Mouse (Mus musculus) forebrain, embryonic 13.5 days (tissue): ENCODE measurements around the gene Arpp19. TPM values are rescaled to one million over a fixed set of nuclear protein-coding genes. Genes with fewer than 3 reads are reported as not detected.

ENCODE experiments used
- ATAC-seq: fragments of 200-750 bp; cut with Nextera tagmentation; 2 replicates; pipeline ENCODE4 v1.8.0; 2017
- H3K27ac ChIP-seq: fragments of 300-500 bp; sonication (generic); 2 replicates; pipeline ENCODE4 v1.5.1; 2015; ENCODE audit warnings: inconsistent platforms, mild to moderate bottlenecking, moderate library complexity
- H3K27me3 ChIP-seq: fragments of 300-500 bp; sonication (generic); 2 replicates; pipeline ENCODE4 v1.6.1; 2015; ENCODE audit warnings: mild to moderate bottlenecking, inconsistent platforms
- H3K36me3 ChIP-seq: fragments of 300-500 bp; sonication (generic); 2 replicates; pipeline ENCODE4 v1.6.1; 2015; ENCODE audit warnings: mild to moderate bottlenecking, inconsistent platforms; ENCODE audit not compliant: poor library complexity, severe bottlenecking
- H3K4me1 ChIP-seq: fragments of 300-500 bp; sonication (generic); 2 replicates; pipeline ENCODE4 v1.6.1; 2015; ENCODE audit warnings: inconsistent platforms
- H3K4me2 ChIP-seq: fragments of 300-500 bp; sonication (generic); 2 replicates; pipeline ENCODE4 v1.6.1; 2015; ENCODE audit warnings: inconsistent platforms, mild to moderate bottlenecking, moderate library complexity
- H3K4me3 ChIP-seq: fragments of 300-500 bp; sonication (generic); 2 replicates; pipeline ENCODE4 v1.5.1; 2015; ENCODE audit warnings: mild to moderate bottlenecking, inconsistent platforms
- H3K9ac ChIP-seq: fragments of 300-500 bp; sonication (generic); 2 replicates; pipeline ENCODE4 v1.6.1; 2015; ENCODE audit warnings: mild to moderate bottlenecking, inconsistent platforms
- H3K9me3 ChIP-seq: fragments of 300-500 bp; sonication (generic); replicated peaks from 2 replicates; pipeline ENCODE4 v1.6.1; 2016; ENCODE audit warnings: inconsistent platforms
- WGBS: fragments of 180-500 bp; shearing (Covaris S2); methylation state at CpG from one replicate; pipeline ENCODE4 v1.1.7; 2015; 5-methylcytosine and 5-hydroxymethylcytosine counted together
- polyA plus RNA-seq: library from polyadenylated mRNA; unstranded; fragments of >200 nt; fragmentation: Nextera tagmentation; extraction: Ambion mirVana; gene quantifications from 2 replicates; pipeline ENCODE4 v1.2.1, GENCODE M21; 2015

Arpp19 gene
- polyA plus RNA-seq, 1 experiment from 2014 or later: 301 TPM

DNA sequence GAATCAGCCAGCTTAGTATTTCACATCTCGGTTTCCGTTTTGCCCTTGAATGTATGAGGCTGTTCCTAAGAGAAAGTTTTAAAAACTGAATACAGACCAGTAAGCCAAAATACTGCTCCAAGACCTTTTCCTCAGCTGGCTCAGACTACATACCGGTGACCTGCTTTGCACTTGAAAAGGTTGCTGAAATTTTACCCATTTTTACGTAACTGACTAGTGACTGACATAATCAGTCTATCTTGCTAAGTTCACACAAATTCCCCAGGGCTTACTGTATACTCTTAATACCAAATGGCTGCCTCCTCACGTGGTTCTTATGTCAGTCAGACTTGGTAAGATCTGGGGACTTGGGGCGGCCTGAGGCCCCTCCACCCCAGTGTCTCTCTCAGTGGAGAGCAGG is 18.2 kb upstream of the Arpp19 start:
- no peaks in the 10 kb centered on the region for H3K4me1 ChIP-seq
- no peak overlapping the region for H3K4me2 ChIP-seq
- no peak overlapping the region for H3K9ac ChIP-seq
- H3K9me3 ChIP-seq: no peaks in the 10 kb centered on the region
- no peak overlapping the region for H3K4me3 ChIP-seq
- WGBS: 89% methylated on average over 6 of the region's 6 CpGs
- no peak overlapping the region for H3K27ac ChIP-seq
- peaks cover 60% of the 10 kb centered on the region for H3K36me3 ChIP-seq
- ATAC-seq: no peak
- no peaks in the 10 kb centered on the region for H3K27me3 ChIP-seq

DNA sequence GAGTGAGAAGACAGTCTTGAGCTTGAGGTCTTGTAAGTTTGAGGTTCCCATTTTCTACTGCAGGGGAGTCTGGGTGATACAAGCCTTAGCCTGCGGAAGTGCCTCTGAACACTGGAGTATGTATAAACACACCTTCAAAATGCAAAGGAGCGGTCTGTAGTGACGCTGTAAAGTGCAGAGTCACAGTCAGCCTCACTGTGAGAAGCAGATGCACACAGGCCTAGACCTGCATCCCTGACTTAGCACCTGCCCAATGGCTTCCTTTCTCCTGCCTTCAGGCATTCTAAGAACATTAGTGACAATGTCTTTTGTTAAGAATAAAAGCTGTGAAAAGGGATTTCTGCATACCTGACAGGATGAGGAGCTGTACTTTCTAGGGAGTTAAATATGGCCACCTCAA is 17.8 kb upstream of the Arpp19 start:
- H3K9me3 ChIP-seq: no peaks in the 10 kb centered on the region
- H3K4me2 ChIP-seq: no peak overlapping the region
- no peaks in the 10 kb centered on the region for H3K4me1 ChIP-seq
- H3K36me3 ChIP-seq: peaks cover 63% of the 10 kb centered on the region
- no peak overlapping the region for H3K4me3 ChIP-seq
- no peak for ATAC-seq
- no peak overlapping the region for H3K9ac ChIP-seq
- H3K27ac ChIP-seq: no peak overlapping the region
- no peaks in the 10 kb centered on the region for H3K27me3 ChIP-seq
- 94% methylated on average over 3 of the region's 3 CpGs for WGBS

DNA sequence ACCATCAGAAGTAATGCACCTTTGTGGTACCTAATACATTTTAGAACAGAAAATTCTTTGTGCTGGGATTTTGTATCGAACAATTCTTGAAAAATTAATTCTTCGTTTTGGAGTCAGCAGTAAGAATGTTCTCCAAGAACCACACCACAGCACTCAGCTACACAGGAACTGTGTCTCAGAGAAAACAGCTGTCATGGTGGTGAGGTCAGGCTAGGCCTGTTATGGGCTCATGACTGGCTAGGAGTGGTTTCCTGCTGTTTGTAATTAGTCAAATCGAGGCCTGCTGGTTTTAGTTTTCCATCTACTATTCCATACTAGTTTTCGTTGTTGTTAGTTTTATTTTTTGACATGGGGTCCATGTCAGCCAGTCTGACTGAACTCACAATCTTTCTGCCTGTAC is 16.9 kb upstream of the Arpp19 start:
- no peak for ATAC-seq
- peaks cover 58% of the 10 kb centered on the region for H3K36me3 ChIP-seq
- WGBS: 85% methylated on average over 4 of the region's 4 CpGs
- H3K27ac ChIP-seq: no peak overlapping the region
- H3K4me3 ChIP-seq: no peak overlapping the region
- H3K9me3 ChIP-seq: no peaks in the 10 kb centered on the region
- no peaks in the 10 kb centered on the region for H3K4me1 ChIP-seq
- H3K27me3 ChIP-seq: no peaks in the 10 kb centered on the region
- no peak overlapping the region for H3K9ac ChIP-seq
- H3K4me2 ChIP-seq: no peak overlapping the region

DNA sequence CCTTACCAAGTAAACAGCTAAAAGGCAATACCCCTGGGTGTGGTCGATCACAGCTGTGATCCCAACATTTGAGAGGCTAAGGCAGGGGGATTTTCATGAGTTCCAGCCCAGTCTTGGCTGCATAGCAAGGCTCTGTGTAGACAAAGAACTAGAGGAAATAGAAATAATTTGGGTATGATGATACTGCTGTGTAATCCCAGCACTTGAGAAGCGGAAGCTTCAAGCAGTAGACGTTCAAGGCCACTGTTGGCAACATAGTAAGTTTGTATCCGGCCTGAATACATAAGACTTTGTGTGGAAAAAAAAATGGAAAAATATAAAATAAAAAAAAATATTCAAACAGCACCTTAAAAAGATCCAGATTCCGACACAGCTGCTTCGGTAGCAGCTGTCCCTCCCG is 14.9 kb upstream of the Arpp19 start:
- H3K9me3 ChIP-seq: no peaks in the 10 kb centered on the region
- no peak overlapping the region for H3K4me2 ChIP-seq
- H3K27ac ChIP-seq: no peak overlapping the region
- 91% methylated on average over 7 of the region's 7 CpGs for whole genome bisulfite sequencing
- H3K9ac ChIP-seq: no peak overlapping the region
- ATAC-seq: no peak
- no peak overlapping the region for H3K4me3 ChIP-seq
- no peaks in the 10 kb centered on the region for H3K4me1 ChIP-seq
- peaks cover 60% of the 10 kb centered on the region for H3K36me3 ChIP-seq
- no peaks in the 10 kb centered on the region for H3K27me3 ChIP-seq

DNA sequence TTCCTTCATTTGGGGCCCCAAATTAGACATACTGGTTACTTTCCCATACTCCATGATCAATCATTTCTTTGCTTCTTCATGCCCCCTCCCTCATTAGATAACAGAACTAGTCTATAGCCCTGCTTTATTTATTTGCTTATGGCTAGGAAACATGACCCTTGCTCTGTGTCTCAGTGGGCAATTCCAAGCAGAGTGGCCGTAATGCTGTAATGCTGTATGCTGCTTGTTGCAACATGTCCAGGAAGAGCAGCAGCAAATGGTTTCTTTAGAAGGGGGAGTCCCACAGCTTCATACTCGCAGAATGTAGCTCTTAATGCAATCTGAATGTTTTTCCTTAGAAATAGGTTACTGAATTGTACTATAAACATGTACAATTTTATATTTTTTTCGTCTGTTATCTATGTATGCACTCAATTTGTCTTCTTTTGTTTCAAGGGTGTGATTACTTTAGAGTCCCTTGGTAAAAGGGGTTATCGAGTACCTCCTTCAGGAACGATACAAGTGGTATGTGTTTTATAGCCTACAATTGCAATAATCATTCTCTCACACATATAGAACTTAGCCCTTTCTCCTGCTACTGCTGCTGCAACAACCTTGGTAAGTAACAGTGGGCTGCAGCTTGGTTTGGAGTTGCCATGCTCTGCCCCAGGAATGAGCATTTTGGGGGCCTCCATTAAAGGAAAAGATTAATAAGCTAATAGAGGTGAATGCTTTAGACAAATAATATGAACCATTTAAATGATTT is 14.1 kb upstream of the Arpp19 start:
- no peak overlapping the region for H3K4me3 ChIP-seq
- H3K4me2 ChIP-seq: no peak overlapping the region
- peaks cover 61% of the 10 kb centered on the region for H3K36me3 ChIP-seq
- H3K27ac ChIP-seq: no peak overlapping the region
- H3K27me3 ChIP-seq: no peaks in the 10 kb centered on the region
- ATAC-seq: no peak
- no peaks in the 10 kb centered on the region for H3K4me1 ChIP-seq
- no peak overlapping the region for H3K9ac ChIP-seq
- 89% methylated on average over 5 of the region's 5 CpGs for WGBS
- no peaks in the 10 kb centered on the region for H3K9me3 ChIP-seq

DNA sequence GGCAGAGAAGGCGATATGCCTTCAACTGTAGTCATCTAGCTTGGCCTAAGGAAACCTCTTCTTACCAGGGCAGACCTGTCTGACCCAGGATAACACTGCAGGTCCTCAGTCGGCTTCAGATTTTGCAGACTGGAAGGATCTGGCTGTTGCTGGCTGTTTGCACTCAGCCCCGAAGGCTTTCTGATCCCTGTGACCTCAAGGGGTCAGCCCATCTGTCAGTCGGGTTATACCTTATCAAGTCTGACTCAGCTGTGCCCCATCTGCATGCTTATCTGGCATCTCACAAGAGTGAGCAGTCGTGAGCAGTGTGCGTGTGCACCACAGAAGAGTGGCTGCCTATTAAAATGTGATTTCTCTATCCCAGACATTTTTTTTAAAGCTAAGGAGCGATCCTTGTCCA is 13.3 kb upstream of the Arpp19 start:
- H3K4me1 ChIP-seq: no peaks in the 10 kb centered on the region
- H3K36me3 ChIP-seq: peaks cover 57% of the 10 kb centered on the region
- ATAC-seq: no peak
- no peak overlapping the region for H3K9ac ChIP-seq
- no peaks in the 10 kb centered on the region for H3K9me3 ChIP-seq
- no peak overlapping the region for H3K27ac ChIP-seq
- no peak overlapping the region for H3K4me3 ChIP-seq
- no peaks in the 10 kb centered on the region for H3K27me3 ChIP-seq
- WGBS: 65% methylated on average over 7 of the region's 7 CpGs
- no peak overlapping the region for H3K4me2 ChIP-seq

DNA sequence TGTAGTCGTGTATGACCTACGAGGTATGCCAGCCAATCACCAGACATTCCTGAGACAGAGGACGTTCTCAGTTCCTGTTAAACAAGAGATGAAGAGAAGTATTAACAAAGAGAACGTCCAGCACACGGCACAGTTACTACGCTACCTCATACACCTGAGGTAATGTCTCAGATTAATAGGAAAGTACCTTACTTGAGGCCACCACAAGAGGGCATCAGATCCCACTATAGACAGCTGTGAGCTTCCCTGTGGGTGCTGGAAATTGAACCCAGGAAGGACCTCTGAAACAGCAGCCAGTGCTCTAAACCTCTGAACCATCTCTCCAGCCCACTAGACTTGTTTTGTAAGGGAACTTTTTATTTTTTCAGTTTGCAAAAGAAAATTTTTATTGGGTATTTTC is 11.7 kb upstream of the Arpp19 start:
- Histone ChIP-seq H3K4me1 (no peaks in the 10 kb centered on the region), H3K27me3 (no peaks in the 10 kb centered on the region), H3K36me3 (peaks cover 52% of the 10 kb centered on the region), H3K9ac (no peak overlapping the region), H3K4me3 (no peak overlapping the region), H3K9me3 (no peaks in the 10 kb centered on the region), H3K4me2 (no peak overlapping the region), H3K27ac (no peak overlapping the region)
- WGBS: 67% methylated on average over 6 of the region's 6 CpGs
- ATAC-seq: 0 out of 2 replicates have a peak, but pooled peaks have one; percentile 21

DNA sequence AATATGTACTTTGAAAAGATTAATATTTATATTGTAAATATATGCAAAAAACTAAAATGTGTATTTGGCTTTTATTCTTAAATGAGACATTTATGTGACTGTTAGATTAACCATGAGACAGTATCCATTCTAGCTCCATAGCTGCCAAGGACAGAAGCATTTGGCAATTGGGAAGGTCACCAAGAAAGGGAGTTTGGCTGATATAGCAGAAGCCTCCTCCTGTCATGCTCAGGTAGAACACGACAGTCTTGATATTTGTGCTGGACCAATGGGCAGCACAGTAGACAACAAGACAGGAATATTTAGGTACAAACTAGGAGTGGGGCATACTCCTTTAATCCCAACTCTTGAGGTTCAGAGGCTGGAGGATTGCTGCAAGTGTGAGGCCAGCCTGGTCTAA is 5.0 kb upstream of the Arpp19 start:
- H3K27ac ChIP-seq: no peak overlapping the region
- H3K4me3 ChIP-seq: no peak overlapping the region
- peaks cover 22% of the 10 kb centered on the region for H3K36me3 ChIP-seq
- no peak for ATAC-seq
- H3K4me2 ChIP-seq: no peak overlapping the region
- 89% methylated on average over 1 of the region's 1 CpGs for WGBS
- H3K4me1 ChIP-seq: no peaks in the 10 kb centered on the region
- no peak overlapping the region for H3K9ac ChIP-seq
- H3K27me3 ChIP-seq: no peaks in the 10 kb centered on the region
- H3K9me3 ChIP-seq: no peaks in the 10 kb centered on the region

DNA sequence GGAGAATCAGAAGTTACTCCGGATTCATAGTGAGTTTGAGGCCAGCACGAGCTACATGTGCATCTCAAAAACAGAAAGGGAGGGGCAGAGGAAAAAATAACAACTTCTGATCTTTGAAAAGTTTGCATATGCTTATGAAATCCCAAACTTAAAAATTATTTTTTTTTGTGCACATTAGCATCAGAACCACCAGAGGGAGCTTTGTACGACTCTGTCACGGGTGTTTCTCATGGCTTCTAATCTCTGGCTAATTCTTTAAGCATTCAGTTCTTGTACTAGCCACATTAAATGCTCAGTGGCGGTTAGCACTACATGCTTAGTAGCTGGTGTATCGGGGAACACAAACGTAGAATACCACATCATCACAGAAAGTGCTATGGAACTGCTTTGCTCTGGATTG is 4.3 kb upstream of the Arpp19 start:
- no peak overlapping the region for H3K4me2 ChIP-seq
- H3K9me3 ChIP-seq: no peaks in the 10 kb centered on the region
- no peak overlapping the region for H3K9ac ChIP-seq
- H3K27ac ChIP-seq: no peak overlapping the region
- no peak overlapping the region for H3K4me3 ChIP-seq
- ATAC-seq: no peak
- WGBS: 50% methylated on average over 7 of the region's 7 CpGs
- H3K36me3 ChIP-seq: peaks cover 17% of the 10 kb centered on the region
- H3K4me1 ChIP-seq: no peaks in the 10 kb centered on the region
- H3K27me3 ChIP-seq: no peaks in the 10 kb centered on the region

DNA sequence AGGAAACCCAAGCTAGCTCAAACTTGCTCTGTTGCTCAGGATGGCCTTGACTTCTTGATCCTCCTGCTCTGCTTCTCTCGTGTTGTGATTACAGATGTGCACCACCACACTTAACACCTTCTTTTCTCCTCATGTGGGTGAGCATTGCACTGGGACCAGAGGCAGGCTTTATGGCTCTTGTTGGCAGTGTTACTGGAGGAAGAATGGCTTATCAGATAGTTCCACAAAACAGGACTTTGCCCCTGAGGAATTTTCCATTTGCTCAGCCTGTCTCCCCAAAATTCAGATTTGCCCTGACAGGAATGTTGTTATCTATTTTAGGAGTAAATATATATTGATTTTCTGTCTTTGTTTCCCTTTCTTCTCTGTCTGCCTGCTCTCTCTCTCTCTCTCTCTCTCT is 2.7 kb upstream of the Arpp19 start:
- no peak overlapping the region for H3K27ac ChIP-seq
- H3K9ac ChIP-seq: no peak overlapping the region
- no peak overlapping the region for H3K4me3 ChIP-seq
- WGBS: 73% methylated on average over 1 of the region's 1 CpGs
- H3K4me1 ChIP-seq: peaks cover 13% of the 10 kb centered on the region
- ATAC-seq: no peak
- no peak overlapping the region for H3K4me2 ChIP-seq
- peaks cover 13% of the 10 kb centered on the region for H3K36me3 ChIP-seq
- no peaks in the 10 kb centered on the region for H3K9me3 ChIP-seq
- H3K27me3 ChIP-seq: no peaks in the 10 kb centered on the region

DNA sequence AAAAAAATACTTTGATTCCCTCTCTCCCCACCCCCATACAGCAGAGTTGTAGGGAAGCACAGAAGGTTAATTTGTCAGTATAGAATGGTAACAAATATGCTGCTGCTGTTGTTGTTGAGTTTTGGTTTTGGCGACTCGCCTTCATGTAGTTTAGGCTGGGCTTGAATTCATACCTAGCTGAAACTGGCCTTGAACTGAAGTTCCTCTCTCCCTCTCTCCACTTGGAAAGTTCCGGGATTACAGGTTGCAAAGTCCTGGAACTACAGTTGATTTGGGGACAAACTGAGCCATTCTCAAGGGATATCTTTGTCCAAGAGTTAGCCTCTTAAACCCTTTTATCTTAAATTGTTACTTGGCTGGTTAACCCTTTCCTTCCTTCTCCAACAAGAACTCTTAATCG is 1.5 kb upstream of the Arpp19 start:
- Histone ChIP-seq H3K4me2 (no peak overlapping the region), H3K36me3 (peaks cover 5% of the 10 kb centered on the region), H3K9ac (no peak overlapping the region), H3K27me3 (no peaks in the 10 kb centered on the region), H3K9me3 (no peaks in the 10 kb centered on the region), H3K4me3 (no peak overlapping the region), H3K4me1 (peaks cover 20% of the 10 kb centered on the region), H3K27ac (no peak overlapping the region)
- no peak for ATAC-seq
- WGBS: 78% methylated on average over 4 of the region's 4 CpGs

DNA sequence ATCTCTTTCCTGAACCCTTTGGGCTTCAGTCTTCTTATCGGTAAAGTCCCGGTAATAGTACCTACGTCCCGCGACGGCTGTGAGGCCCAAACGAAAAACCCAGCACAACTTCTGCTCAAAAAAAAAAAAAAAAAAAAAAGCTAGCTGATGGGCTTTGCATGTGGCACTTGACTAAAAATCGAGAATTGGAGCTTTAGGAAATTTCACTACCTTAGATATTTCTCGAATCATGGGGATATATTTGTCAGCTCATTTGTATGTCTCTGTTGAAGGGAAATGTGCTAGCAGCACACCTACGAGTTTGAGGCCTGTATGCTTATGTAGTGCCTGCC is 909 bp downstream of the Arpp19 start:
- Histone ChIP-seq H3K27me3 (no peaks in the 10 kb centered on the region), H3K4me2 (peak overlapping the region; percentile 82), H3K9ac (peak overlapping the region; percentile 95), H3K27ac (0 out of 2 replicates have a peak overlapping the region, but pooled peaks have one; percentile 70), H3K36me3 (peaks cover 10% of the 10 kb centered on the region; the same call in 1 of the 2 replicates), H3K4me1 (peaks cover 20% of the 10 kb centered on the region), H3K4me3 (peak overlapping the region; percentile 96), H3K9me3 (no peaks in the 10 kb centered on the region)
- ATAC-seq: no peak
- 2% methylated on average over 10 of the region's 10 CpGs for WGBS

DNA sequence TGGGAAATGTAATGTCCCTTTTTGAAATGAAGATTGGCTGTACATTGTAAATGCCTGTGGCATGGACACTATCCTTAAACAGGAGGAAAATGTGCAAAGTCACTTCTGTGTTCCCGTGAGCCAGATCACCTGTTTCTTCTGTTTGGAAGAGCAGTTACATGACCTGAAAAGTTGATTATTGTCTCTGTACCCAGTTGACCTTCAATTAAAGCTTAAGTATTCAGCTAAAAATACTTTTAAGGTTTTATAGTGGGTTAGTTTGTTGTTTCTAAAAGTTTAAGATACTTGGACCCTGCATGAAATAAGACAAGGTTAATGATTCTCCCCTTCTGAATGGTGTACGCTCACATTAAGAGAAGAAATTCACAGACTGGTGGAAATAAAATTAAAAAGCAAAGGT is 3.2 kb downstream of the Arpp19 start:
- H3K27ac ChIP-seq: no peak overlapping the region
- peaks cover 20% of the 10 kb centered on the region for H3K4me1 ChIP-seq
- peaks cover 16% of the 10 kb centered on the region for H3K36me3 ChIP-seq
- H3K27me3 ChIP-seq: no peaks in the 10 kb centered on the region
- H3K4me3 ChIP-seq: no peak overlapping the region
- no peaks in the 10 kb centered on the region for H3K9me3 ChIP-seq
- WGBS: 87% methylated on average over 2 of the region's 2 CpGs
- no peak overlapping the region for H3K9ac ChIP-seq
- H3K4me2 ChIP-seq: no peak overlapping the region
- ATAC-seq: no peak
